Comparison of ENCODE assay signal across 8 mouse cellular contexts in the genomic region with DNA sequence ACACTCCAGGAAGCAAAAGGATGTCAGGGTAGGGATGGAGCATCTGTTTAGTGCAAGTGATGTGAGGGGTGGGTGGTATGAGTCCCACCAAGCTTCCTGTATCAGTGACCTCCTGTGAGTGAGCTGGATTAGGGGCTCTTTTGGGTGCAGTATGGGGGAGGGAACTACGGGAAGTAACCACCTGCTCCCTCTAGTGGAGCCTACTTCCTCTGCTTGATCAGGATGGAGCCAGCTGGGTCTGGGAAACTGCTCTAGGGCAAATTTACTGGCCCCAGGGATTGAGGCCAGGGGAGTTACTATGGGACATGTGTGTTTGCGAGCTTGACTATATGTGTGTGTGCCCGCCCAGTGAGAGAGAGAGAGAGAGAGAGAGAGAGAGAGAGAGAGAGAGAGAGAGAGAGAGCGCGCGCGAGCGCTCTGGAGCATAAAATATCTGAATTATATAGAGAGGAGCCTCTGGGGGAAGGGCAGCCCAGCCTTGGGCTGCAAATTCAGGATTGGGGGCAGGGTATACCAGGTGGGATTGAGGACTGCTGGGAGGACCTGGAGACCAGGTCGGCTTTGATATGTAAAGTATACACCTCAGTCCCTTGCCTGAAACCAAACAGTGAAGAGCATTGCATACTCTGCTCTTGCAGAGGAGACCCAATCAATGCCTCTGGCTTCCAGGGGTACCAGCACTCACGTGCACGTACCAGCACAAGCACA. TPM values are rescaled to one million over a fixed set of nuclear protein-coding genes. Genes with fewer than 3 reads are reported as not detected.
DNase-seq lines count a peak whose midpoint lies in the region; ATAC-seq and TF ChIP-seq lines count a peak whose summit lies in the region.

No protein-coding gene starts in this region.

- ATAC-seq in heart, embryonic 12.5 days (ENCODE audit: insufficient number of reproducible peaks, low FRiP score) = no peak
- ATAC-seq in stomach, embryonic 16.5 days (ENCODE audit: insufficient read depth, low FRiP score) = 0 out of 2 replicates have a peak, but pooled peaks have one; percentile 15

- peak overlapping the region; percentile 41 for H3K4me2 ChIP-seq in heart, embryonic 12.5 days
- no peak overlapping the region for H3K4me2 ChIP-seq in stomach, embryonic 16.5 days (ENCODE audit: low read depth, low read length)

- intact Hi-C loops in heart, postnatal 25 days (cut with DNase I) = loop anchor here (2.0 to 5.0 kb wide), 4 partner anchors 38 to 343 kb away; partner anchors contain the start of gene Helz

- peaks cover 23% of the 10 kb centered on the region for H3K4me1 ChIP-seq in heart, embryonic 12.5 days (replicated peaks)
- H3K4me1 ChIP-seq in bone marrow, adult 2 months (ENCODE audit: control insufficient read depth, insufficient read depth, low read length) = no peaks in the 10 kb centered on the region
- peaks cover 18% of the 10 kb centered on the region for H3K4me1 ChIP-seq in stomach, embryonic 16.5 days (ENCODE audit: control insufficient read depth, insufficient read depth, low read length)

- no peak for DNase-seq in heart, postnatal 25 days (ENCODE audit: low spot score)
- peak; percentile 14 for DNase-seq in heart, postnatal 4 days
- DNase-seq in lung, postnatal 10 days = peak; percentile 45
- DNase-seq in c-Kit-positive CD71-positive TER-119-positive erythroid progenitor cells, embryonic 14.5 days (ENCODE audit: low spot score) = no peak
- DNase-seq in Muller cell, postnatal 12 days (ENCODE audit: inconsistent ontology term) = no peak

- no peak overlapping the region for H3K9ac ChIP-seq in heart, embryonic 12.5 days
- H3K9ac ChIP-seq in stomach, embryonic 16.5 days (ENCODE audit: low read length) = no peak overlapping the region

- no peak overlapping the region for H3K4me3 ChIP-seq in heart, embryonic 12.5 days
- no peak overlapping the region for H3K4me3 ChIP-seq in bone marrow, adult 2 months (replicated peaks; ENCODE audit: control insufficient read depth, low read depth, low read length)
- no peak overlapping the region for H3K4me3 ChIP-seq in stomach, embryonic 16.5 days (replicated peaks; ENCODE audit: low read length)

- no peaks in the 10 kb centered on the region for H3K27me3 ChIP-seq in heart, embryonic 12.5 days (replicated peaks)
- H3K27me3 ChIP-seq in stomach, embryonic 16.5 days (ENCODE audit: control insufficient read depth, insufficient read depth, low read length) = no peaks in the 10 kb centered on the region; the same call in 1 of the 2 replicates

- 18% methylated on average over 11 of the region's 11 CpGs for WGBS in heart, embryonic 12.5 days
- WGBS in bone marrow, adult 2 months = 42% methylated on average over 11 of the region's 11 CpGs
- 28% methylated on average over 11 of the region's 11 CpGs for WGBS in stomach, embryonic 16.5 days

- no peaks in the 10 kb centered on the region for H3K36me3 ChIP-seq in heart, embryonic 12.5 days
- no peaks in the 10 kb centered on the region for H3K36me3 ChIP-seq in stomach, embryonic 16.5 days (ENCODE audit: control insufficient read depth, insufficient read depth, low read length)

- TF ChIP-seq POLR2A in bone marrow, adult 2 months (IDR thresholded peaks at IDR 0.05; ENCODE audit: borderline replicate concordance, control insufficient read depth, low read depth, low read length) = no peak

- no peaks in the 10 kb centered on the region for H3K9me3 ChIP-seq in heart, embryonic 12.5 days (replicated peaks)
- H3K9me3 ChIP-seq in stomach, embryonic 16.5 days (replicated peaks; ENCODE audit: control insufficient read depth, low read length) = no peaks in the 10 kb centered on the region

- TF ChIP-seq CTCF in bone marrow, adult 2 months (IDR thresholded peaks at IDR 0.05; ENCODE audit: control insufficient read depth, insufficient read depth, low read length) = peak; percentile 29; the same call in 1 of the 2 replicates

- no peak overlapping the region for H3K27ac ChIP-seq in heart, embryonic 12.5 days (ENCODE audit: poor library complexity, severe bottlenecking)
- H3K27ac ChIP-seq in bone marrow, adult 2 months (ENCODE audit: control insufficient read depth, insufficient read depth, low read depth, low read length, poor library complexity) = no peak overlapping the region
- no peak overlapping the region for H3K27ac ChIP-seq in stomach, embryonic 16.5 days (ENCODE audit: low read length)

RNA-seq across cellular contexts. Expression of gene Psmd12, which starts 30.5 kb away (rescaled TPM):
- polyA plus RNA-seq in heart, embryonic 12.5 days (2016; fragmentation: Nextera tagmentation; extraction: Ambion mirVana) = 156 and 160 TPM in 2 replicates
- 10 to 100 TPM; 84.7 to 87.4 TPM for total RNA-seq in heart, postnatal 25 days (2021)
- 34.4 and 61.0 TPM in 2 replicates for polyA plus RNA-seq in bone marrow, adult 2 months (2011; ENCODE audit: insufficient read depth, insufficient read length, low replicate concordance, missing spikeins)
- total RNA-seq in heart, postnatal 4 days (2021) = 10 to 100 TPM; 83.0 to 83.3 TPM
- 163 and 175 TPM in 2 replicates for polyA plus RNA-seq in stomach, embryonic 16.5 days (2015; fragmentation: Nextera tagmentation; extraction: Ambion mirVana)

RNA-seq across cellular contexts. Expression of gene Helz, which starts 37.9 kb away (rescaled TPM):
- polyA plus RNA-seq in heart, embryonic 12.5 days (2016; fragmentation: Nextera tagmentation; extraction: Ambion mirVana) = 19.5 and 22.8 TPM in 2 replicates
- 10 to 100 TPM; 25.3 to 28.0 TPM for total RNA-seq in heart, postnatal 25 days (2021)
- 10.7 and 25.7 TPM in 2 replicates for polyA plus RNA-seq in bone marrow, adult 2 months (2011; ENCODE audit: insufficient read depth, insufficient read length, low replicate concordance, missing spikeins)
- 10 to 100 TPM; 26.0 to 27.4 TPM for total RNA-seq in heart, postnatal 4 days (2021)
- polyA plus RNA-seq in stomach, embryonic 16.5 days (2015; fragmentation: Nextera tagmentation; extraction: Ambion mirVana) = 15.3 and 16.1 TPM in 2 replicates

RNA-seq across cellular contexts. Expression of gene Pitpnc1, which starts 39.3 kb away (rescaled TPM):
- polyA plus RNA-seq in heart, embryonic 12.5 days (2016; fragmentation: Nextera tagmentation; extraction: Ambion mirVana) = 7.9 and 8.2 TPM in 2 replicates
- 10 to 100 TPM; 65.1 to 72.6 TPM for total RNA-seq in heart, postnatal 25 days (2021)
- 11.1 and 14.0 TPM in 2 replicates for polyA plus RNA-seq in bone marrow, adult 2 months (2011; ENCODE audit: insufficient read depth, insufficient read length, low replicate concordance, missing spikeins)
- total RNA-seq in heart, postnatal 4 days (2021) = 10 to 100 TPM; 68.1 to 75.2 TPM
- 10.4 and 13.9 TPM in 2 replicates for polyA plus RNA-seq in stomach, embryonic 16.5 days (2015; fragmentation: Nextera tagmentation; extraction: Ambion mirVana)

Comparison
In these comparisons a context has a peak if more than half of its experiments do, and no peak if none do; other contexts are left out.
1. DNase-seq: peak in heart, postnatal 4 days (single experiment) and lung, postnatal 10 days (single experiment); none in heart, postnatal 25 days (single experiment), c-Kit-positive CD71-positive TER-119-positive erythroid progenitor cells, embryonic 14.5 days (single experiment) and Muller cell, postnatal 12 days (single experiment).